Mouse (Mus musculus): ENCODE results near the gene Rfwd3.
A peak's percentile ranks its signal among the peaks of the same experiment; 100 is the strongest.
"Not testable (repeated sequence)": the region's sequence is repeated elsewhere in the genome, so short reads cannot be mapped to it uniquely, and the experiment has no call there.

Gene Rfwd3

DNA sequence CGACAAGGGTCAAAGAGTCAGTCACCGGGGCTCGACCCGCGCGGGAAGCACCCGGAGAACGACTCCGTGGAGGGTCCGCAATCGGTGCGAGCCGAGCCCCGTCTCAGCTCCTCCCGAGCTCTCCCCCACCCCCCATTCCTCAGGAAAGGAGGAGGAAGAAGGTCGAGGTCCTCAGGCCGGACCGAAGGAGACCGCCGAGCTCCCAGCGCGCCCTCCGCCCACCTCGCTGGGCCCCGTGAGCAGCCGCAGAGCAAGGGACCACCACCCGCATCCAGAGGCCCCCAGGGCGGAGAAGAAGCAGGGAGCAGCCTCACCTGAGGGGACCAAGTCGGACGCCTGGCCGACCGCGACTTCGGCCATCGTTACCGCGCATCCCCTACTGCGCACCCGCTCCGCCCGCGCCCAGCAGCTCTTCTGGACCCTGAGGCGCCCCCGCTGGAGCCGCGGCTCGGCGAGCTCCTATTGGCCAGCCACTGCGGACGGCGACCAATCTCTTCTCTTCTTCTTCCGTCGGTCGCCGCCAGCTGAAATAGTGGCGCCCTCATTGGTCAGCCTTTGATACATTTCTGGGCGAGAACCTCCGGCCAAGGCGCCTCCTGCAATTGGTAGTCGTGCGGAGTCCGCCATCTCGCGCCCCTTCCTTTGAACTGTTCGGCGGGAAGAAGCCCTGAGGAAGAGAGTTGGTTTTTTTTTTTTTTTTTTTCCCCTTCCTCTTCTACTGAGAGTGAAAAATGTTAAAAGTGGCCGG is at the start of gene Rfwd3:
TSS of gene Rfwd3 (minus strand) at position 402 of the 748 bp plus-strand sequence.
- DNase-seq (ENCODE audit: low spot score), result peak; percentile 97

DNA sequence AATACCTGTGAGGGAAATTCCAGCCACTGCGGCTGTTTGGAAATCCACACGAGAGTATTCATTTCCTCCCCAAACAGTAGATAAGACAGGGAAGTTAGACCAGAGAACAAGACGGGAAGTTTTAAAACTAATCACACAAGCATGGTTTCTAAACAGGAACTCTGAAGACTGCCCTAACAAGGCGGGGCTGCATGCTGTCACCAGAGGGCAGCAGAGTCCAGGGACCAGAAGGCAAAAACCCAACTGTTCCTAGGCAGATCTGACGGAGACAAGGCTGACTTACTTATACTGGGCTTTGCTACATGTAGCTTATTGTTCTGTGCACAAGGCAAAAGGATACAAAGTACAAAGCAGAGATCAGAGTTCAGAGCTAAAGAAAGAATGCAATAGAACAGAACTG is 43.2 kb upstream of the Rfwd3 start:
- peak; percentile 72 for DNase-seq (ENCODE audit: low spot score)

DNA sequence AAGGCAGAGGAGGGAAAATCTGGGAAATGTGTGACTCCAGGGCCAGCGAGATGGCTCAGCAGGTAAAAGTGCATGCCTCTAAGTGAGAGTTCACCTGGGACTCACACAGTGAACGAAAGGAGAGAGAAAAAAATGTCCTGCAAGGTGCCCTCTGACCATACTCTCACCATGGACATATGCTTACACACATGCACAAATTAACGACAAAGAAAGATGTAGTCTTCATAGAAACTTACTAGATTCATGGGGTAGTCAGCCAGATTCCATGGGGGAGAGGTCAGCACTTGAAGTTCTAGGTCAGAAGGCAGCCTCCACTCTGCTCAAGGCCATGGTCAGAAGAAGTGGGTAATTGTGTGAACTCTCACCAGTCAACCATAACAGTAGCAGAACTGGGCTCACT is 40.2 kb upstream of the Rfwd3 start:
- DNase-seq (ENCODE audit: low spot score), result no peak

DNA sequence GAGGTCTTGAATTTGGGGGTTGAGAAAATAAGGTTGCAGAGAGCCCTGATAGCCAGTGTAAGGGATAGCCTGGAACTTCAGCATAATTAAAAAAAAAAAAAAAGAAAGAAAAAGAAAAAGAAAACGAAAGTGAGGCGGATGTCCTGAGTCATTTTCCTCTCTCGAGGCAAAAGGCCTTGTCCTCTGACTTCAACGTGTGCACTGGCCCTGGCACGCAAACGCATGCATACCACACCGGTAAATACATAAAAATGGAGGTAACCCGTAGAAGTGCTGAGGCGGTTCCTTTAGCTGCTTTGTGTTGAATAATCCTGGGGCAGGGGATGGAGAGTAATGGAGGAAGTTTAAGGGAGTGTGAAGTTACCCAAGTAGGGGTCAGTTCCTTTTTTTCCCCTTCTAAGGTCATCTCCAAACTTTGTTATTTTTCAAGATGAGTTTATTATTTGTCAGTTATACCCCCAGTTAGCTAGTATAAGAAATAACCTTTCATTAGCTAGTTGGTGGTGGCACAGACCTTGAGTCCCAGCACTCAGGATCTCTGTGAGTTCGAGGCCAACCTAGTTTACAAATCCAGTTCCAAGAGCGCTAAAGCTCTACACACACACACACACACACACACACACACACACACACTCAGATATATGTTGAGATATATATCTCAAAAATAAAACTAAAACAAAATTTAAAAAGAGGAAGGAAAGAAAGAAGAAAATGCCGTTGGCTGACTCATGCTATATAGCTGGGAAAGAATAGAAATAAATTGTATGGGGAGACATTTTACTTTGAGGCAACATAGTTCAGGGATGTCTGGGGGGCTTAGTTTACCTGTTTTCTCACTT is 38.6 kb upstream of the Rfwd3 start:
- DNase-seq (ENCODE audit: low spot score), result no peak

DNA sequence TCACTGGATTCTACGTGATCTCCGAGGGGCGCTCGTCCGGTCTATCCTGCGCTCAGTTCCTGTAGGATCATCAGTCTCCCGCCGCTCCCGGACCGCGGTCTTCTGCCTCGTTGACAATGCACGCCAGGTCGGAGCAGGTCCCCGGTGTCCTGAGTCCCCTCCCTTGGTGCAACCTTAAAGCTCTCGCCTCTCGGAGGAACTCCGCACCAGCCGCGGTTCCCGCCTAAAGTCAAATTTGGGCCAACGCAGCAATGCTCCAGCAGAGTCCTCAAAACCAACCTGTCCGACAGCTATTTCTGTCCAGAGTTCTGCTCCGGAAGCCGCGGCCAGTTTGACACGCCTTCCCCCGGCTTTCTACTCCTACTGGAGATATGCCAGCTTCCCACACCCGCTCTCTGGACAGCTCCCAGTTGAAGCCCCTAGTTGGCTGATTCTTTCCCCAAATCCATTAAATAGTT is 37.9 kb upstream of the Rfwd3 start, which contains the start of gene Mlkl:
TSS of gene Mlkl (minus strand) at position 288 of the 458 bp plus-strand sequence.
- DNase-seq (ENCODE audit: low spot score), result no peak

DNA sequence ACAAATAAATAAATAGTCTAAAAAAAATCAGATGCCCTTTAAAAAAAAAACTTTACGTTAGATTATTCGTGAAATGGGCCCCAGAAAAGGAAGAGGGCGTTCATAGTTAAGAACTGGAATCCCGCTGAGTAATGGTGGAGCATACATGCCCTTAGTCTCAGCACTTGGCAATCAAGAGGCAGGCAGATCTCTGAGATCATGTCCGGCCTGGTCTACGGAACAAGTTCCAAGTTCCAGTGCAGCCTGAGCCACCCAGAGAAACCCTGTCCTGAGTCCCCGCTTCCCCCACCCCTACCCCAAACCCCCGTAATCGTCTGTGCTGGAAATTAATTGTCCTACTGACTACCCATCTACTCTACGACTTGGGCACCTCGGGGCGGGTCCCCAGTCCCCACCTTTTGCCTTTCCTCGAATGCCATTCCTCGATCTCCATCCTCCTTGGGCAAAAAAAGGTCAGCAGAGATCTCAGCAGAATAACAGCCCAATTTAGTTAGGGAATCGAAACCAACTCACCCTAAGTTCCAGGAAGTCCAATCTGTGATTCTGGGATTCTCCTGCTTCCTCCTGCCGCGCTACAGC is 37.4 kb upstream of the Rfwd3 start:
- DNase-seq (ENCODE audit: low spot score), result no peak

DNA sequence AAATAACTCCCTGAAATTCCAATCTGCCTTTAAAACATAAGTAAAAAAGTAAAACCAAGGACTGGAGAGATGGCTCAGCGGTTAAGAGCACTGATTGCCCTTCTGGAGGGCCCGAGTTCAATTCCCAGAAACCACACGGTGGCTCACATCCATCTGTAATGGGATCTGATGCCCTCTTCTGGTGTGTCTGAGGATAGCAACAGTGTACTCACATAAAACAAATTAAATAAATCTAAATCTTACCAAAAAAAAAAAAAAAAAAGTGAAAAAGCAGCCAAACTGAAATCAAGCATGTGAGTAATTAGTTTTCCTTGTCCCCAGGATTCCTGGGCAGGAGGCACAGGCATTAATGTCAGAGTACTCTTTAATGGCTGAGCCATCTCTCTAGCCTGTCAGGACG is 36.7 kb upstream of the Rfwd3 start:
- no peak for DNase-seq (ENCODE audit: low spot score)

DNA sequence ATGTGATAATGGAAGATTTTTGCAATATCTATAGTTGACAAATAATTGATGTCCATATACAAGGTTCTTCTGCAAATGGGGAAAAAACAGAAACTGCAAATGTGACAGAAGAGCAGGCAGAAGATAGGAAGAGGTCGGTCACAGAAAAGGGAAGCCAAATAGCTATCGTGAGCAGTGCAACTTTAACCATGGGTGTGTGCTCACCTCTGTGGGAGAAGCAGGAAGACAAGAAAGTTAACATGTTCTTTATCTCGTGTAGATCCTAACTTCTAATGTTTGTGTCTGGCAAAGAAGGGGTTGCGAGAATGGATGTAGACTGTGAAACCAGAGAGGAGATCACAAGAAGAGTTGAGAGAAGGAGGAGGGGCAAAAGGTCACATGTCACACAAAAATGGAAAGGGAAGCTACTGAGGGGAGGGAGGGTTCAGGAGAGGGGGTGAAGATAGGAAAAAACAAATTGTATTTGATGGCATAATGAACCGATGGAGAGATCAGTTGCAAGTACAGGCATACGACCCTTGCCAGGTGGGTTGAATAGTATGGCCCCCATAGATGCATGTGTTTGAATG is 25.3 kb upstream of the Rfwd3 start:
- DNase-seq (ENCODE audit: low spot score), result no peak

DNA sequence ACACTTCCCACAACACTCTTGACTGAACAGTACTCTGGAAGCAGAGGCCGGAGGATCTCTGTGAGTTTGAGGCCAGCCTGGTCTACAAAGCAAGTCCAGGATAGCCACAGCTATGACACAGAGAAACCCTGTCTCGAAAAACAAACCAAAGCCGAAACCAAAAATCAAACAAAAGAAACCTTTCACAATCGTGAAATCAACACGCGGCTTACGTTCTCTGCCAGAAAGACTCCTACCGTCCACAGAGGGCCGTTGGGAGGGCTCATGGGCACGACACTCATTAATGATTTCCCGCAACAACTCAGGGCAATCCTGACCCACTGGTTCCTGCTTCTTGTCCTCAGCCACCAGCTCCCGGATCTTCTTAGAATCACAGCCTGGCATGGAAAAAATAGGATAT is 14.7 kb upstream of the Rfwd3 start:
- DNase-seq (ENCODE audit: low spot score), result no peak

DNA sequence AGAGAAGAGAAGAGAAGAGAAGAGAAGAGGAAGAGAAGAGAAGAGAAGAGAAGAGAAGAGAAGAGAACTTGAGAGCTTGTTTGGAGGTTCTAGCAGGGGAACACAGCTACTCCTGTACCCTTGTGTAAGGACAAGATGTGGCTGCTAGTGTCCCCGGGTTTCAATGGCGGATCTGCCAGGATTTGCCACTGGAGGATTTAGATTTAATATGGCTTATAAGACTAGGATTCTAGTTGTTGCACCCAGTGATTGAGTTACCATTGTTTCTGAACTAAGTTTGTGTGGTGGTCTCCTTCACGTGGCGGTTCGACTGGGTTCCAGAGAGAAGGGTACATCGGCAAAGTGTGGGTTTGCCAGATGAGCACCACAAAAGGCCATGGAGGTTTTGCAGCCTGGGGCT is 13.9 kb upstream of the Rfwd3 start:
- not testable (repeated sequence) for DNase-seq (ENCODE audit: low spot score)

DNA sequence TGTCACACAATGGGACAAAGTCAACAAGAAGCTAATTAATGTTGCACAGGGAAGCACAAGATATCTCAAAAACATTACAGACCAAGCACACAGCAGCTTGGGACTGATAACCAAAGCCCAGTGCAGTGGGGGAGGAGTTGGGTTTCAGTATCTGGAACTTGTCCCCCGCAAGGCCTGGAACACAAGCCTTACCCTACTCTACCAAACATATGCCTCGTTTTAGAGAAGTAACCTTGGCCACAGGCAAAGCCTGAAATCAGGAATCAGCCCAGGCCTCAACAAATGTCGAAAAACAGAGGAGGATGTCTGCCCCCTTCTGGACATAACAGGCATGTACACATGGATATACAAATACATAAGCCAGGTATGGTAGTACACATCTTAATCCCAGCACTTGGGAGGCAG is 12.7 kb upstream of the Rfwd3 start:
- DNase-seq (ENCODE audit: low spot score), result no peak

DNA sequence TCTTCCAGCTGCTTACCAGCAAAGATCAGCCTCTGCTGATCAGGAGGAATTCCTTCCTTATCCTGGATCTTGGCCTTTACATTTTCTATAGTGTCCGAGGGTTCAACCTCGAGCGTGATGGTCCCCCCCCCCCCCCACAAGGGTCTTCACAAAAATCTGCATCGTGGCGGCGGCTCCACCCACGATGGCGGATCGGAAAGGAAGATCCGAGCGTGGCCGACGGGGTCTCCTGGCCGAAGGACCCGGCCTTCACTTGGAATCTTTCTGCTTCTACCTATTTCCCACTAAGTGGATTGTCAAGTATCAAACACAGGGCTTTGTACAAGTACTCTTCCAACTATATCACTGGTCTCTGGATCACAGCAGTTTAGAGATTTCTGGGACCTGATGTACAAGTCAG is 10.0 kb upstream of the Rfwd3 start:
- not testable (repeated sequence) for DNase-seq (ENCODE audit: low spot score)

DNA sequence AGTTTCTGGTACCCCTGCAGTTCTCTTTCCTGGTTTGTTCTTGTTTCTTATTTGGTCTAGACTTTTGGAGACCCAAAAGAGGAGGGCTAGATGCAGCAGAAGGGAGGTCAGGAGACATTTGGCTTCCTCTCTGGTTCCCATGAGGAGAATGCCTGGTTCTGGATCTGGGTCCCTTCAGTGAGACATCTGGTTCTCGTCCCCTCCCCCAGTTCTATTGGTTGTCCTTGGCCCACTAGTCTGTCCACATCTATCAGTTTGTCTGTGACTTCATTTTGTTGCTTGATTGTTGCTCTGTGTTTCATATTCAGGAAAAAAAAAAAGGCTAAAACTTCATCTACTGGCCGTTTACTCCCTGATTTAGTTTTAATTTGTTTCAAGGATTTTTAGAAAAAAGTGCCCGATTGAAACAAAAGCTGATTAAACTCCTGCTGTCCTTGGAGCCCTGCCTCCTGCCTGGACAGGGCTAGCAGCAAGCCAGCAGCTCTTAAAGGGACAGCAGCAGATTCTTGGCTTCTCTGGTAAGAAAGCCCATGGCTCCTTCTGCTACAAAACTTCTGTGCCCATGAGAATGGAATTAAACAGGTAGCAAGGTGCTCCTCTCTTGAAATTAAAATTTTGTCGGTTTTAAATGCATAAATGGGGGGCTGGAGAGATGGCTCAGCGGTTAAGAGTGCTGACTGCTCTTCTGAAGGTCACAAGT is 5.2 kb upstream of the Rfwd3 start:
- DNase-seq (ENCODE audit: low spot score), result no peak

DNA sequence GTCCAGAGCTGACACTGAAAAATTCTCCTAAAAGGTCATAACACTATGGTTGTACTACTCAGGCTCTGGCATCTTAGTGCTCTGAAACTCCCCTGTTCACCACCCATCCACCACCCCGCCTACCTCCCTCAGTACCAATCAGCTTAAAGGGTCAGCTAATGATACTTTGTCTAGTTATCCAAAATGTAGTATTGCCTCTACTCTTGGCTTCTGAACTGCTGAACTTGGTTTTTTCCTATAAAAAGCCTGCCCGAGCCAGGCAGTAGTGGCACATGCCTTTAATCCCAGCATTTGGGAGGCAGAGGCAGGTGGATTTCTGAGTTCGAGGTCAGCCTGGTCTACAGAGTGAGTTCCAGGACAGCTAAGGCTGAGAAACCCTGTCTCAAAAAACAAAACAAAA is 4.3 kb upstream of the Rfwd3 start:
- DNase-seq (ENCODE audit: low spot score), result no peak

DNA sequence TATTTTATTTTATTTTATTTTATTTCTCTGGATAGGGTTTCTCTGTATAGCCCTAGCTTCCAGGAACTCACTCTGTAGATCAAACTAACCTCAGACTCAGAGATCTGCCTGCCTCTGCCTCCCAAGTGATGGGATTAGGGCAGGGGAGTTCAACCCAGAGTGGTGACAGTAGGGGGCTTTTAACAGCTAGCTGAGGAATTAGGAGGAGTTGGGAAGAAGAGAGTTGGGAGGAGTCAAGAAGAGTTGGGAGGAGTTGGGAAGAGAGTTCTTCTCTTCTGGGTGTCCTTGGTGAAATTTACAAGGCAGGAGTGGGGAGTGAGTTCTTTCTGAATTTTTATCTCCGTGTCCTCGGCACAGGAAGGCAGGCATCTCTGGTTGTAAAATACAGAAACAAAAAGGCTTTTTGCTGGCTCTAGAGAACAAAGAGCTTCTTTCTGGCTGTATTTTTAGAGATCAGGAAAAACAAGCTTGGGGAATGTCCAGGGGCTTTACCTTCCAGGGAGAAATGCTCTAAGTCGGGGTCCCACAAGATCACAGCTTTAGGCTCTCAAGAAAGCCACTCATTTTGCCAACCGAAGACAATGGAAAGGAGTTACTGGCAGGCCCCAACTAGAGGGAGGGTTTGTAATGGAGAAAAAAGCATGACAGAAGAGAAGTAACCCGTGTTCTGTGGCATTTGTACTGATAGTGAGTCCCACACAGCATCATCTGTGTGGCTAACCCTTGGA is 3.2 kb upstream of the Rfwd3 start:
- DNase-seq (ENCODE audit: low spot score), result not testable (repeated sequence)

DNA sequence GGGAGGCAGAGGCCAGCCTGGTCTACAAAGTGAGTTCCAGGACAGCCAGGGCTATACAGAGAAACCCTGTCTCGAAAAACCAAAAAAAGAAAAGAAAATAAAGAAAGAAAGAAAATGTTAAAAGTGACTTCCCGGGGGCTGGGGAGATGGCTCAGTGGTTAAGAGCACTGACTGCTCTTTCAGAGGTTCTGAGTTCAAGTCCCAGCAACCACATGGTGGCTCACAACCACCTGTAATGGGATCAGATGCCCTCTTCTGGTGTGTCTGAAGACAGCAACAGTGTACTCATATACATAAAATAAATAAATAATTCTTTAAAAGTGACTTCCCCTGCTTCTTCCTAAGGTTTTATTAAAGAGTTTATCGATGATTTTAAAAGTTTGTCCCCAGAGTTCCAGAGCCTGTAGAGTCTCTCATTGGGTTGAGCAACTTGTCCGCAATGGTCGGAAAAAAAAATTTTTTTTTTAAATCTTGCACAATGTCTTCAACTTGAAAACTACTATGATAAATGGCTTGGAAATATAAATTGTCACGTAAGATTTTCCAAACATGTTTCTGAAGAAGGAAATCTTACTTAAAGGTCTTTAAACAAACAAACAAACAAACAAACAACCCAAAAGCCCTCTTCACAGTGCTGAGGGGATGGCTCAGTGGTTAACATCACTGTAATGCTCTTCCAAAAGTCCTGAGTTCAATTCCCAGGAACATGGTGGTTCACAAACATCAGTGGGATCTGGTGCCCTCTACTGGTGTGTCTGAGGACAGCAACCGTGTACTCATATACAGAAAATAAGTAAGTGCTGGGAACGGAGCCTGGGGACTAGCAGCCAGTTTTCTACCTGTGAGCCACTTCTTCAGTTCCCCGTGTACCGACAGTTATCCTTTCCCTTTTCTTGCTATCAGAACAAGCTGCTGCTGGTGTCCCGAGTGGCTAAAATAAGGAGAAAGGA is 850 bp upstream of the Rfwd3 start:
- DNase-seq (ENCODE audit: low spot score), result no peak

DNA sequence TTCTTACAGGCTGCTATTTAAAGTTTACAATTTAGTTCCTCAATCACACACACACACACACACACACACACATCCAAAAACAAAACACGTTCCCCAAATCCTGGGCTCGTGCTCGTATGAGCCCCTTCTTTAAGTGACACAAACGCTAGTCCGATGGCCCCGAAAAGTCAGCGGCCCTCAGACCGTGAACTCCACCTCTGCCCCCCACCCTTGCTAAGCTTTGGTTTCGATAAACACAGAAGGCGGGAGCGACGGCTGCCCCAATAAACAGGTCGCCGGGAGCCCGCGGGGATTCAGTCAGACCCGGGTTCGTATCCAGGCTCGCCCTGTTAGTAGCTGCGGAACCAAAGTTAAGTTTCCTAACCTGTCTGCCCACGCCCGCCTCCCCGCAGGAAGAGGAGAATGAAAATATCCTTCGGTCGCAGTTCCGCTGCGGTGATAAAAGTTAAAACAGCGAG is 630 bp downstream of the Rfwd3 start:
- DNase-seq (ENCODE audit: low spot score), result no peak

DNA sequence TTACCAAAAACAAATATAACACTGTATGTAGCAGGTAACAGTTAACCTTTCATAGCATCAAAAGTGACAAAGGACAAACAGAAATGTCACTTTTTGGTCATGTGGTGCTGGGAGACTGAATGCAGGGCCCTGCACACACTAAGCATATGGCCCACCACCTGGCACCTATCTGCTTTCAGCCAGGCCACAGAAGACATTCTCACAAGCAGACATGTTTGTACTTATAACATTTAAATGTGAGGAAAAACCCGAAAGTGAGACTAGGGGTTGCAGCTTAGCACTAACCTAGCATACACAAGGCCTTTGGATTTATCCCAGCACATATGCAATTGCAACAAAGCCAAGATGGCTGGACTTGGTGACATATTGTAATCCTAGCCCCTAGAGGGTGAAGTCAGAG is 2.0 kb downstream of the Rfwd3 start:
- no peak for DNase-seq (ENCODE audit: low spot score)

DNA sequence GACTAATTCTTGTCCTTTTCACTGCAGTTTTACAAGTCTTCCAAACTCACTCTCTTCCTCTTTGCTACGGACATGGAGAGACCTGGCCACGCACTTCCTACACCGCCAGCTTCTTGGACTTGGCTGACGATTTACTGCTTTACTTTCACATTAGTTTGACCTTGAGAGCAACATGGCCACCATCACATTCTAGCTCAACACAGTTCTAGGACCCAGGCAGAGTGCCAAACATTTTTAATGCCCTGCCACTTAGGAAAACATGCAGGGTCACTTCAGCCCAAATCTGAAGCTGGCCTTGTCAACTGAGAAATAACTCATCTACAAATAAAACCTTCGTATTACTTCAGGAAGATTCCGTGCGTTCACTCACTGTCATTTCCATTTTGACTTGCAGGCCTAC is 8.3 kb downstream of the Rfwd3 start:
- no peak for DNase-seq (ENCODE audit: low spot score)

DNA sequence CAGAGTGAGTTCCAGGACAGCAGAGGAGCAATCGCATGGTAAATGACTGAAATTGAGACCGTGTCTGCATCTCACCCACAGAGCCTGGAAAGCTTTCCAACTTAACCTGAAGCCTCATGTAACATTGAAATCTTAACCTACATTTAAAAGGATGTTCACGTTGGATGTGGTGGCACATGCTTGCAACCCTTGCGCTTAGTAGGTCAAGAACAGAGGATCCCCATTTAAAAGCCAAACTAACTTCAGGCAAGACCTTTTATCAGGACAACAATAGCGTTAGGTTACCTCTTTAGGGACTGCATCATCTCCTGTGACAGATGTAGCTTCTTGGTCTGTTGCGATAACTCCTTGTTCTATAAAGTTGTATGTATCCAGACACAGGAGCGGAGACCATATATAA is 9.4 kb downstream of the Rfwd3 start:
- no peak for DNase-seq (ENCODE audit: low spot score)

Data from layer of hippocampus, adult 9-10 months (tissue).